Mouse (Mus musculus): ENCODE results near the gene Cd180. TPM values are rescaled to one million over a fixed set of nuclear protein-coding genes. Genes with fewer than 3 reads are reported as not detected.
A peak's percentile ranks its signal among the peaks of the same experiment; 100 is the strongest.

Cd180 gene
- total RNA-seq, 4 experiments from 2014 or later = 1.2 to 23.8 (median 10.5) TPM

DNA sequence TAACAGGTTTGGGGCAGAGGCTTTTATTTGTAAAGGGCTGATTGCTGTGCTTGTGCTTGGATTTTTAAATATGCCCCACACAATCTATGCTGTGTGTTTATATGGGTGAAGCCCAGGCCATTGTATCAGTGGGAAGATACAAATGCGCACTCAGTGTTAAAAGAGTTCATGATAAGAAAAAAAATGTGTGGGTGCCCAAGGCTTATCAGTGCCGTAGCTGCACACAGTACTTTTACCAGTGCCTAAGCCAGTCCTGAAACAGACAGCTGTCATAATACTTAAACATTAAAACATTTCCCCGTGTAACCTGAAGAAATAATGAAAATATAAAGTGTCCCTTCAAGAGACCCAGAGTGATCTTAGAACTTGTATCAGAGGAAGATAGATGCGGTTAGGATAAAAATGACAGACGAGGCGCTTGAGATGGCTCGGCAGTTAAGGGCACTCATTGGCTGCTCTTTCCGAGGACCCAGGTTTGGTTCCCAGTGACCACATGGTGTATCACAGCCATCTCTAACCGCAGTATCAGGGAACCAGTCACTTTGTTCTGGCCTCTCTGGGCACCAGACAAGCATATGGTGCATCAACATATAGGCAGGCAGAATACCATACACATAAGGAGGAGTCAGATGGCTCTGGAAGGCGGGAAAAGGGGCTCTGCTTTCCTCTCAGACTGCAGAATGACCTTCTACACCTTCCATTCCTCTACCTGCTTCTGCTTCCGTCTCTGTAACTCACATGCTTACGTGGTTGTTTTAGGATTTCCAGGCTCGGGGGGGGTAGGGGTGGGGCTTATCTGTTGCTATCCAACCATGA lies 46.6 kb downstream of the Cd180 start:
- DNase-seq (ENCODE audit: low spot score in 2 of 2) = no peak

DNA sequence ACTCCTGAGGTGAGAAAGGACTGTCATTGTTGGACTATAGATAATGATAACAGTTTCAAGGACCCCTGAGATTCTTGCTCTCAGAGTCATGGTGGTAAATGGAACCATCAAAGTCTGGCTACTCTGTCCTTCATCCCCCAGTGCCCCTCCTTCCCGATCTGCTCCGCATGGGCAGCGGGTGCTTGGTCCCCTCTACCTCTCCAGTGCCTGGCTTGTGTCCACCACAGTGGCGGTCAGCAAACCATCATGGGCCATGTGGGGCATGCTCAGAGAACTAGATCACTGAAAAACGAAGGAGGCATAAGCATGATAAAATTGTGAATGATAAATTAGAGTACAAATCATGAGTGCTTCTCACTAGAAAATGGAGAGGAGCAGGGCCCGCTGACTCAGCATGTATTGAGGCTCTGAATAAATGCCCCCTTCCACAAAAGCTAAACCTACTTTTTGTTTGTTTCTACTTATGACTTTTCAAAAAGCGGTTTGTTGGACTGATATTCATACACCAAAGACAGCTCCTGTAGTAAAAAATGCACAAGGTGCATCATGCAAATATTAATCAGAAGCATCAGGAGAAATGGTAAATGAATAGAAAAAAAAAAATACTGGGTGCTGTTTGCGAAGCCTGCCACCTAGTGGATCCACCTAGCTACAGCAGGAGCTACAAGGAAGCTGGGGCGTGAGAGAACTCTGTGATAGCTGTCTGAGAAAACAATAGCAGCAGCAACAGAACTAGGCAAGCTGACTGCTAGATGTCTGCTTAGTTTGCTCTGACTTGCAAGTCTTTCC lies 51.3 kb downstream of the Cd180 start:
- DNase-seq (ENCODE audit: low spot score in 2 of 2) = peak; percentile 47 to 70

DNA sequence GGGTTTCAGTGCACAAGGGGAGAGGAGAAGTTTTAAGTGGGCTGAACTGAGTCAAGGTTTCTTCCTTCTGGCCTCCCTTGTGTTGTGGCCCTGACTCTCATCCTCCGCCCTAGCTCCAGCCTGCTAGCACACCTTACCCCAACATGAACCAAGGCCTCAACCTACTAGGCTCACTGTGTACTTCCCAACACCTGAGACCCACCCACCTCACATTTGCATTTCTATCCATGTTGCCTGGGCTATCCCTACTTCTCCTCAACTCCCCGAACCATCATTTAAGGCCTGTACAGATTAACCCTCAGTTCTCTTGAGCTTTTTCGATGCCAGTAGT lies 51.9 kb downstream of the Cd180 start:
- no peak for DNase-seq (ENCODE audit: low spot score in 2 of 2)

DNA sequence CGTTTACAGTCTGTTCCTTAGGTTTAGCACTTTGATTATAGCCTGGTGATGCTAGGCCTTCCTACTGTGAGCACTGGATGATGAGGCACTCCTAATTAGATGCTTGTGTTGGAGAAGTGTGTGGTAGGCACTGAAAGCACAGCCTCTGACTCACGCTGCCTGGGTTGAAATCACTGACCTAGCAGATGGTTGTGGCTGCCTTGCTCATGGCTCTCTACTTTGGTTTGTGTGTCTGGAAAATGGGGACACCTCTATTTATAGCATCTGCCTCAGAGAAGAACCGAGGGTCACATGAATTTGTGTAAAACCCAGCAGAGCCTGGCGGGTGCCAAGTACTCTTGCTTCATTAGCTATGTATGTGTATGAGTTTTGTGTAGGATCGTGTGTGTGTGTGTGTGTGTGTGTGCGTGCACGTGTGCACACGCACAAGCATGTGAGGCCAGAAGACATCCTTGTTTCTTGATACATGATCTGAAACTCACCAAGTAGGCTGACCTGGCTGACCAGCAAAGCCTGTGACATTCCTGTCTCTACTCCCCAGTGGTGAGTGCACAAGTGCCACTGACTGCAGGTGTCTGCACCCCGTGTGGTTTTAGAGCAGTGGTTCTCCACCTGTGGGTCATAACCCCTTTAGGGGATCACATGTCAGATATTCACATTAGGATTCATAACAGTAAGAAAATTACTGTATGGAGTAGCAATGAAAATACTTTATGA lies 52.4 kb downstream of the Cd180 start:
- peak; percentile 58 to 64 for DNase-seq (ENCODE audit: low spot score in 2 of 2)

- no peak for DNase-seq (ENCODE audit: low spot score in 2 of 2)
Observed at GRCm38 (mm10) chr13:102746803-102747561, 53.6 kb downstream of the Cd180 start.

- no peak for DNase-seq (ENCODE audit: low spot score in 2 of 2)
Observed at GRCm38 (mm10) chr13:102749194-102749593, 55.8 kb downstream of the Cd180 start.

- DNase-seq (ENCODE audit: low spot score in 2 of 2) = no peak
Observed at GRCm38 (mm10) chr13:102749891-102750290, 56.5 kb downstream of the Cd180 start.

DNA sequence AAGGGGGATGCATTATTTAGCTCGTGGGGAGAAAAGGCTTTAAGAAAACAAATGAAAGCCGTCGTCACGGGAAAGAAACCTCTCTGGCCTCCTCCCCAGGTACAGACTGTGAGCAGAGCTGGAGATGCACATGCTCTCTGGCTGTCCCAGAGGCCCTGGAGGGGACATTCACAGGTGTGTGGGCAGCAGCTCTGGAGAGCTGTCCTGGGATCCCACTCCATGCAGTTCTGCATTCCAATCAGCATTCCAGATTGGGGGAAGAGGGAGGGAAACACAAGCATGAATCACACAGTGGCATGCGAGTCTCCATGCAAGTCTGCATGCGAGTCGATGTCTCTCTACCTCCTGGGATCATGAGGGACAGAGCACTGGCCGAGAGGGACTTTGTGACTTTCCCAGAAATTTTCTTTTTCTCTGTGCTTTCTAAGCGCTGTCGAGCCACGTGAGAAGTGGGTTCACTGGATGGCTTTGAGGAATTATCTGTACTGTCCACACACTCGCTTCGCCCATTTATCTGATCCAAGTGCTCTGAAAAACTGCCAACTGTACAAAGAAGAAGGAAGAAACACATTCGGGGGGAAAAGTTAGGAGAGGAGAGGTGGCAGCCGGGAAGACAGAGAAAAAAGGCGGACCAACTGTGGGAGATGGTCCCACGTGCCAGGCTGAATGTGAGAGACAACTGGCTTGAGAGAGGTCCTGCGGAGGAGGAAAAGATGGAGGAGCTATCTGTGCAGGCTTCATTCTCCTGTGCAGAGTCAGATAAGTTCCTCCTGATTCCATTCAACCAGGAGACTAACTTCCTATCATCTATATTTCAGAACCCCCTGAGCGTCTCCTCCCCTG lies 60.6 kb downstream of the Cd180 start:
- no peak for DNase-seq (ENCODE audit: low spot score in 2 of 2)

GRCm38 (mm10) chr13:102755124-102755523 lies 61.8 kb downstream of the Cd180 start:
- no peak for DNase-seq (ENCODE audit: low spot score in 2 of 2)

DNA sequence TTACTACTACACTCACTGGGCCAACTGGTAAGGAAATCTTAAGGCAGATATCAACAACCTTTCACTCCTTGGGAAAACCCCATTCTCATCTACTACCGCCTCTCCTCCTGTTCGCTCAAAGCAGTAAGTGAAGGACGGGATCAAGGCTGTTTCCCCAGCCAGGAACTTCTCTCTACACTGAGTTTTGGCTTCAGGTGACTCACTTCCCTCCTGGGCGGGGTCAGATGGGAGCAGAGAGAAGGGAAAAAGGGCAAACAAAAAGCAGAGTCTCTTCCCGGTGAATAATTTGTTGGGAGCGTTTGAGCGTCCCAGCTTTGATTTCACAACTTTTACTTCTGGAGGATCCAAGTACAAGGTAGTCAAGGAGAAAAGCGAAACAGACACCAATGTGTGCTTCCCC lies 62.7 kb downstream of the Cd180 start:
- no peak for DNase-seq (ENCODE audit: low spot score in 2 of 2)

- DNase-seq (ENCODE audit: low spot score in 2 of 2) = no peak
Observed at GRCm38 (mm10) chr13:102758021-102758420, 64.7 kb downstream of the Cd180 start.

DNA sequence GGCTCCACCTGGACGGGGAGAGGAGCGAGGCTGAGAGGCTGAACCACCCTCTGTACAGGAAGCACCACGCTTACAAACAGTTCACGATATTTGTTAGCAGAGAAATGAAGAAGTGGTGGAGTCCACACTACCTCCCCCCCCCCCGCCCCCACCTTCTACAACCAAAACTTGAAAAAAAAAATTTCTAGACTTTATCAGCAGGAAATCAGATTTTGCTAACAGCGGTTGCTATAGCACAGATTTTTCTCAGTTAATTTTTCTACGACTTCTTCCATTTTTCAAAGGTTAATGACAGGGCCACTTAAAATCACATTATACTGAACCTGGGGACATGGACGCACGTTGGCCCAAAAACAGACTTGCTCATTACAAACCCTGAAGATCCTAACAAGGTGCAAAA lies 68.1 kb downstream of the Cd180 start:
- no peak for DNase-seq (ENCODE audit: low spot score in 2 of 2)

DNA sequence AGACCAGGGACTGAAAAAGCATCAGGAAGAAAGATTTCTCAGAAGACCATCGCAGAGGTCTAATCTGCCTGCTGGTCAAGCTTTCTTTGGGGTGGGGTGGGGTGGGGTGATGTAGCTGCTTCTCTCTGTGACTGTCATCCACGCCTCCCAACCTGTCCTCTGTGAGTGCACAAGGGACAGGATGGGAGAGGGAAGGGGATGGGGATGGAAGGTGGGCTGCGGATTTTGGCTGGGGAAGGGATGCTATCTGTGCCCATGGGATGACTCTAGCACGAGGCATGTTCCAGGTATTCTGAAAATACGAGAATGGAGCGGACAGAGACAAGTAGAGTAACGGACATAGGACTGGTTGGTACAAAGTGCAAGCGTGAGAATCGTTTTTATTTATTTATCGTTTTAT lies 68.8 kb downstream of the Cd180 start:
- DNase-seq (ENCODE audit: low spot score in 2 of 2) = no peak

GRCm38 (mm10) chr13:102764218-102764617 lies 70.9 kb downstream of the Cd180 start:
- DNase-seq (ENCODE audit: low spot score in 2 of 2) = no peak

- DNase-seq (ENCODE audit: low spot score in 2 of 2) = no peak
Observed at GRCm38 (mm10) chr13:102765216-102765615, 71.9 kb downstream of the Cd180 start.

GRCm38 (mm10) chr13:102767110-102767509 lies 73.8 kb downstream of the Cd180 start:
- DNase-seq (ENCODE audit: low spot score in 2 of 2) = no peak

DNA sequence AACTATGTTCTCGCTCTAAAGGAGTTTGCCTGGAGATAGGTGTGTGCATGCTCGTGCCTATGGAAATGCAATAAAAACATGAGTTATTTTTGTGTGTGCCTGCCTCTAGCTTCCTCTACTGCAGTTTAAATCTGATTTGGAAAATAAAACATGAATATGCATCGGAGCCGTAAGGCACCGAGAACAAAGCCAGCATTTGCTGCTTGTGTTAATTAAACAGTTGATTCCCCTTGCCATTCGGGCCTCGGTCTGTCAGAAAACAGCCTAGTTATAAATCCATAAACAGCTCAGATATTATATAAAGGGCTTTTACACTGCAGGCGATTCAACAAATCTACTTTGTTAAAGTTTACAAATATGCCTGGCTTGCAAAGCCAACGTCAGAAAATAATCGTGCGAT lies 75.2 kb downstream of the Cd180 start:
- no peak for DNase-seq (ENCODE audit: low spot score in 2 of 2)

GRCm38 (mm10) chr13:102770194-102770593 lies 76.8 kb downstream of the Cd180 start:
- DNase-seq (ENCODE audit: low spot score in 2 of 2) = no peak

GRCm38 (mm10) chr13:102773169-102773568 lies 79.8 kb downstream of the Cd180 start:
- no peak for DNase-seq (ENCODE audit: low spot score in 2 of 2)

DNA sequence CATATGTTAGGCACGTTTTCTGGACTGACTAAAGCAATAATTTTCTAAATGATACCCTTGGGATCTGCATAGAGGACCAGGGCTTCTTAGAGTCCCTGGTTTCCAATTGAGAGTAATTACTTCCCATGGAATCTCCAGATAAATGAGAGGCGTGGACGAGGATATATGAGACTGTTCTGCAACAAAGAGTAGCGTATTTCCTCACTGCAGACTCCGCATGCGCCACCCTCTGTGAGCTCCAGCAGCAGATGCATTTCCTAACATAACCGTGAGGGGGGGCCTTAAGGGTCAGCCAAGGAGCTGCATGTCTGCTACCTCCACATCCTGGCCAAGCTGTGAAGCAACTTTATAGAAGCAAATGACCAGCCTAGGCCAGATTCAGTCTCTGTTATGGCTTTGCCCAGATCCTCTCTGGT lies 81.4 kb downstream of the Cd180 start:
- DNase-seq (ENCODE audit: low spot score in 2 of 2) = no peak
